Mouse (Mus musculus): ENCODE results near the gene Rps12. TPM values are rescaled to one million over a fixed set of nuclear protein-coding genes. Genes with fewer than 3 reads are reported as not detected.
"Not testable (repeated sequence)": the region's sequence is repeated elsewhere in the genome, so short reads cannot be mapped to it uniquely, and the experiment has no call there.

Gene Rps12
- 100 to 1,000 TPM; 618 to 653 TPM for total RNA-seq (2021)
- long read RNA-seq, experiment 1, transcript Rps12-203 (6 exons, 584 nt) = major isoform, 59 of 73 reads
- long read RNA-seq, experiment 1, partial matches to known transcripts = 2 of 73 reads
- long read RNA-seq, experiment 1, other reads (novel, unspliced or antisense) = 4 of 73 reads
- long read RNA-seq, experiment 2, transcript Rps12-207 (2 exons, 488 nt) = minor isoform, 5 of 113 reads
- long read RNA-seq, experiment 2, transcript Rps12-203 (6 exons, 584 nt) = major isoform, 104 of 113 reads
- long read RNA-seq, experiment 2, partial matches to known transcripts = 1 of 113 reads
- long read RNA-seq, experiment 2, other reads (novel, unspliced or antisense) = 1 of 113 reads

DNA sequence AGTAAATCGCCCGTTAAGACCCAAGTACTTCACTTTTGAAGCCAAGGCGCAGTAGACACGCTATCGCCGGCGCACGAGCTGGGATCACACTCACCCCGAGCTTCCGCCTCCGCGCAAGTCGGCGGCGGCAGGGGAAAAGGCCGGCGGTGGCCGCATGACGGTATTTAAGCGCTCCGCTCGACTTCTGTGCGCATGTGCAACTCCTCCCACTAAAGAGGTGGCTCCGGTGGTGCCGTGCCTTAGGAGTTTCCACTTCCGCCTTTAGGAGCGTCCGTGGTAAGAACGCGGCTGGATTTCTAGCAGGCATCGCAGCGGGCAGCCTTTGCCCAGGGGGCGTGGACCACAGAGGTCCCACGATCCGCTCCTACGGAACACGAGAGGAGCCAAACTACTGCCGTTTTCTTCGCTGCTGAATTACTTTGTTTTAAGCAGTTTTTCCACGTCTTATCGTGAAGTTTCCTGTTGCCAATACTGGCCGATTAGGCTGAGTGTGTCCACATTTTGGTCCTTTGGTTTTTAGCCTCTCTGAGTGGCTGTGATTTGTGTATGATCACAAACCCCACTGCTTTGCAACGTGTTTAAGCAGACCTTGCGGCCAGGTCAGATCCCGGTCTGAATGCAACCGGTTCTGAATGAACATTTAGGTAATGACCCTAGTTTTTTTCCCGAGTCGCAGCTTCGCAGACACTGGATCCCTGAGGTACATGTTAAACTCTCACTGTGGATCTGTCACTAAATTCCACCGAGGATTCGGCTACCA is at the start of gene Rps12:
Gene Rps12 (minus strand): TSS at position 214 of the 760 bp plus-strand sequence.
- peak; percentile 94 to 99 for DNase-seq (ENCODE audit: low spot score in 2 of 2)

DNA sequence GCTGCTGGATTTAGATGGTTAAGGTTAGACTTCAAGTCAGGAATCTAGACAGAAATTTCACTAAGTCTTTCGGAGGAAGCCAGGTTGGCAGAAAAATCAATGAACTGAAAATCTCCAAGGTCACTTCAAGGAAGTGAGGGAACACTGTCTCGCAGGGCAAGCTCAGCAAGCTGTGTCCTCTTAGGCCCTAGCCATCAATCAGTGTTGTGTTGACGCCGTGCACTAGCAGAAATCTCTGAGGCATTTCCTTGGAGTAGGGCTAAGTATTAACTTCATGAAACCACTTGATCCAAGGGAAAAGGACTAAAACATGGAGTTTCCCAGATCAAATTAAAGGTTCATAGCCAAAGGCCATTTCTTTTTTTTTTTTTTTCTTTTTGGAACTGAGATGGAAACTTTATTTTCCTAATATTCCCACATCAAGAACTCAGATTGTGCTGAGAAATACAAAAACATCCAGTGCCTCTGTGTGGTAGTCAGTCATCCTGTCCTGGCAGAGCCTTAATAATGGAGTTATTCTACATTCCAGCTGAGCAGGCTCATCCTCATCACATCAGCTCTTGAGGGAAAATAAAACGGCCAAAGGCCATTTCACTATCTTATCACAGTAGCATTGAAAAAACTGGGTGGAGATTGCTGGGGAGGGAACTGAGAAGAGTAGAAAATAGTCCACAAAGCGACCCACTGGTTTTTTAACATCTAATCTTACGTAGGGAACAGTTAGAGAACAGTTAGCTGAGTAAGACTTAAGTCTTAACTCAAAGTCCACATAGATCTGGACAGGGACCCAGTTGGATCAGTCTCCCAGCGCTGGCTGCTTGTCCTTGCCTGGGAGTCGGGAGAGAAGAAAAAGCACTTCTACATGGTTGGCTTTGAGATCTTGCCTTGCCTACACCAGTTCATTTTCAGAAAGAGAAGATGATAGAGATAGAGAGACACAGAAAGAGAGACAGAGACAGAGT is 49.2 kb upstream of the Rps12 start:
- DNase-seq (ENCODE audit: low spot score in 2 of 2) = no peak

DNA sequence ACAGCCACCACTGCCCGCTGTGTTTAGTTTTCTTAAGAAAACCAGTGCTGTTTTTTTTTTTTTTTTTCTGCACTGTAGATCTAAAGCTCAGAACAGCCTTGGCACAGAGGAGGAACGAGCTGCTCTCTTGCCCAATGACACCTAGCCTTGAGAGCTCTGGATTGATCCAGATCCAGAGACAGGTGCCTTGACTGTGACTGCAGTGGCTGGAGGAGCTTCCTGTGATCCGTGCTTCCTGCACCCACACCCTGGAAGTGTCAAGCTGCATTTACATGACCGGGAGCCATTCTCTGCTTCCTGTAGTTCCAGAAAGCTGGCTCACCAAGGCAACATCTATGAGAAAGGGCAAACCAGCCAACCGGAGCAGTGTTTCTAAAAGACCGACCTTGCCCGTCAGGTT is 39.4 kb upstream of the Rps12 start:
- DNase-seq (ENCODE audit: low spot score in 2 of 2) = no peak

DNA sequence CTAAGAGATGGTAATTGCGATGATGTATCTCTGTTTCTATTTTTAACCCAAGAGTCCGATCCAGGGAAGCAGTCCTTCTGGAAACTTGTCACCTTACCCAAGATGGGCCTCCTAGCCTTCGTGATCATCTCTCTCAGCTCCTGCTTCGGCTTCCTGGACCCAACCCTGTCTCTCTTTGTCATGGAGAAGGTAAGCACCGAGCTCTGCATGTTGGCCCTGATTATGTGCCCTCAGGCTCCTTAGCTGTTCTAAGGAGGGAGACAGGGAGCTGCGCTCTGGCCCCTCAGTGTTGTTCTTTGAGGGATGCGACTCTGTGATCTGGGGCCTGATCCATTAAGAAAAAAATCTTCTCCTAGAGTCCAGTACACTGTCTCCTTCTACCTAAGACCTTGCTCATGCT is 29.2 kb upstream of the Rps12 start:
- no peak for DNase-seq (ENCODE audit: low spot score in 2 of 2)

- DNase-seq (ENCODE audit: low spot score in 2 of 2) = peak; percentile 50 to 53
Observed at GRCm38 (mm10) chr10:23815168-23815567, 28.1 kb upstream of the Rps12 start.

DNA sequence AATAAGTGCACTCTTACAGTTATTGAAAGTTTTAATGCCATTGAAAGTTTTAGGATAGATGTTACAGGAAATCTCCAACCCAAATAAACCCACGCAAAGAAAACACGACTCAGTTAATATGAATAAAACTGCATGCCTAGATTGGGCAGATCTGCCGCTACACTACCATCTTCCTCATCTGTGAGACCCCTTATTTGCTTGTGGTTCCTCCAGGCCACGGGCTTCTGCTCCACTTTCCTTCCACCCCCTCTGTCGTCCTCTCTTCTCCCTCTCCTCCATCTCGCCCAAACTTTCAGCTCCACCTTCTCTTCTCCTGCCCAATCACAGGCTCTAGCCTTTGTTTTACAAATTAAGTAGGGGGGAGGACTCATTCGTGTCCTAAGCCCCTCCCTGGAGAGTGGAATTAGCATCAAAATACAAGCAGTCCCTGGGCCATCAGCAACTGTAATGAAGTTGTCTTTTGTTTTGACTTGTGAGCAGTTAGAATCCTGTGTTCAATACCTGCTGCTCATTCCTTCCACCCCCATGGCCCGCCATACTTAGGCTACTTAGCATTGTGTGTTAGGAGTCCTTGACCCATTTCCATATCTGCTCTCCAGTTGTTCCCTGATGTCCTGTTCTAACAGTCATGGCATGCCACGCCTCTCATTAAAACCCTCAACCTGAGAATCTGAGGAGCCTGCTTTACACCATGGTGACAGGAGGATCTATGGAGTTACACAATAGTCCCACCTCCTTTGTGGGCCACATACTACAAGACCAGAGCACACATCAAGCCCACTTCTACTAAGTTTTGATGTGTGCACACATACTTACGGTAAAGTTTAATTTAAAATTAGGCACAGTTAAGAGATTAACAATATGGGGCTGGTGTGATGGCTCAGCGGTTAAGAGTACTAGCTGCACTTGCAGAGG is 26.0 kb upstream of the Rps12 start:
- no peak for DNase-seq (ENCODE audit: low spot score in 2 of 2)

DNA sequence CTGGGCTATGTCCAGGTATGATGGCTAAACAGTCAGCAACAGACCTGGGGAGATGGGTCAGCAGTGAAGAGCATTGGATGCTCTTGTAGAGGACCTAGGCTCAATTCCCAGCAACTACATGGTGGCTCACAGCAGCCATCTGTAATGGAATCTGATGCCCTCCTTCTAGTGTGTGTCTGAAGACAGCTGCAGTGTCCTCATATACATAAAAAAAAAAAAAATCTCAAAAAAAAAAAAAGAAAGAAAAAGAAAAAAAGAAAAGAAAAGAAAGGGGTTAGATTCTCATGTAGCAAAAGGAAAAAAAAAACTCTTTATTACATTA is 25.3 kb upstream of the Rps12 start:
- DNase-seq (ENCODE audit: low spot score in 2 of 2) = no peak

- DNase-seq (ENCODE audit: low spot score in 2 of 2) = peak; percentile 18 to 42
Observed at GRCm38 (mm10) chr10:23811635-23812437, 24.8 kb upstream of the Rps12 start.

DNA sequence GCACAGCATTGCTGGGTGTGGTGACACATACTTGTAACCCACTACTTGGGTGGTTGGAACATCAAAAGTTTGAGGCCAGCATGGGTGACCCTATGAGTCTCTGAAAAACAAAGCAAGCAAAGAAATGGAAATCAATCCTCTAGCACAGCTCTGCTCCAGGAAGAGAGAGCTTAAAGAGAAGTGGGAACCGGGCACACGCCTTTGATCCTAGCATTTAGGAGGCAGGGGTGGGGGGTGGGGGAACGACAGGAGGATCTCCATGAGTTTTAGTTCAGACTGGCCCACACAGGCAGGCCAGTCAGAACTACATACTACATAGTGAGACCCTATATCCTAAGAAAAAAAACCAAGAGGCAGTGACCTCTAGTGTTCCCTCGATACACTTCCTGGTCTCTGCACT is 19.1 kb upstream of the Rps12 start:
- no peak for DNase-seq (ENCODE audit: low spot score in 2 of 2)

- DNase-seq (ENCODE audit: low spot score in 2 of 2) = no peak
Observed at GRCm38 (mm10) chr10:23804665-23805064, 17.6 kb upstream of the Rps12 start.

- no peak for DNase-seq (ENCODE audit: low spot score in 2 of 2)
Observed at GRCm38 (mm10) chr10:23802911-23803310, 15.8 kb upstream of the Rps12 start.

DNA sequence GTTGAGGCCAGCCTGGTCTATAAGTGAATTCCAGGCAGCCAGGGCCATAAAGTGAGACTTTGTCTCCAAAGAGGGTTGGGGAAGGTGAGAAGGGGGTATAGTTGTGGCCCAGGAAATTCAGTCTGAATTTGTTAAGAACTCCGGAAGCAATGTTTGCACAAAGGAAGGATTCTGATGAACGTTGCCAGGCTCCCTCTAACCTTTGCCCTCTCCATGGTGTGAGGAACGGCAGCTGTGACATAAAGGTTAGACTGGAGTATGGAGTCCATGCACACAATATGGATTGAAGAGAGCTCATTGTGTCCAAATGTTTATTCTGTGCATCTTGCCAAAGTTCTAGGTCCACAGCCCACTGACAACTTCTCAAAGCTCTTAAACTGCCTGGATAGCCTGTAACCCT is 12.9 kb upstream of the Rps12 start:
- DNase-seq (ENCODE audit: low spot score in 2 of 2) = no peak

DNA sequence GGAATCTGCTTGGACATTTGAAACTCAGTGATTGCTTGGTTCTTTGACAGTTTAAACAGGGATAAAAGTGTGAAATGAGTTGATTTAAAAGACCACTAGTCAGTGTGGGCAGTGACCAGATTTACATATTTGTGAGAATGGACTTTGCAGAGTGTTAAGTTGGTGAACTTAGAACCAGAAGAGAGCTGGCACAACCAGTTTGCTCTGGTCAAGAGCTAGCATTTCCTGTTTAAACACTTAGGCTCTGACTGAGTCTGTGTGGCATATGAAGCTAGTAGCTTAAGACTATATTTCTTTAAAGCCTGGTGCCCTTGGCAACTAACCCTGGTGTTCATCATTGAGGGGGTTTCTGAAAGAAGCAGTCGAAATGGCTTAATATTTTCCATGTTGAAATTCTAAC is 11.1 kb upstream of the Rps12 start:
- no peak for DNase-seq (ENCODE audit: low spot score in 2 of 2)

GRCm38 (mm10) chr10:23797606-23798005 is 10.5 kb upstream of the Rps12 start:
- no peak for DNase-seq (ENCODE audit: low spot score in 2 of 2)

DNA sequence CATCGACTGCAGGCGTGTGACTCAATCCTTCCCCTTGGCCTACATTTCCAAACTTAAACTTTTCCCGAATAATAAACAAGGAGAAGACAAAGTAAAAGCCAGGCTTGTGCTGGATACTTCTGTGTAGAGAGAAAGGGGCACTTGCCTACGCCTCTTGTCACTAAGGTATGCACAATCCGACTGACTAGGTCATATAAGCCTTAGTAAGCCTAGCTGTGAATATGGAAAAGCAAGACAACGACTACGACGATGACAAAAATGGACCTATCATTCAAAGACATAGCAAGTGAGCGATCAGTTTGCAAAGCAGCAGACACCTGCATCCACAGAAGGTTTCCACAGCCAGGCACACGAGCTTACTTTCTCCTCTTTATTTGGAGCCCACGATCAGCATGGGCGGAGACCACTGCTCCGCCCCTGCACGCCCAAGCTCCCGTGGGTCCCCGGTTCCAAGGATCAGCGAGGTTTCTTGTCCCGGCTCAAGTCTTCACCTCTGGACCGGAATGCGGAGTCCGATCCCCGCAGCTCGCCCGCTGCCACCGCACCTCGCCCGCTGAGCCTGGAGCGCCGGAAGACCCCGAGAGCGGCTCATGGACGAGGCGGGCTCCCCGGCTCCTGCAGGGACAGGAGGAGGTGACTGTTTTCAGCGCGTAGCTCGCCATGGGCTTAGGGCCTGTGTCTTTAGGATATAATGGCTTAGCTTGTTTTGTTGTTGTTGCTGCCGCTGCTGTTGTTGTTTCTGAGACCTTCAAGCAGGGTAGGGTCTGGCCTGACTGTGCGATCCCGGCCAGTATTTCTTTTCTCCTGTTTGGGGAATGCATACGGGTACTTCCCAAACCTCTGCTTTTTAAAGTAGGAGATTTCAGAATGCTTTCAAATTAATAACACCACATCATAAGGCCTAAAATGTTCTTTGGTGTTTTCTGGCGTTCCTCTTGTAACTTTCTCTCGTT is 9.8 kb upstream of the Rps12 start, which contains the start of gene Slc18b1:
Gene Slc18b1 (plus strand): TSS at position 436 of the 953 bp plus-strand sequence.
- peak; percentile 13 to 22 for DNase-seq (ENCODE audit: low spot score in 2 of 2)

- DNase-seq (ENCODE audit: low spot score in 2 of 2) = no peak
Observed at GRCm38 (mm10) chr10:23795871-23796520, 8.9 kb upstream of the Rps12 start.

- DNase-seq (ENCODE audit: low spot score in 2 of 2) = no peak
Observed at GRCm38 (mm10) chr10:23788056-23788600, 1.1 kb upstream of the Rps12 start.

DNA sequence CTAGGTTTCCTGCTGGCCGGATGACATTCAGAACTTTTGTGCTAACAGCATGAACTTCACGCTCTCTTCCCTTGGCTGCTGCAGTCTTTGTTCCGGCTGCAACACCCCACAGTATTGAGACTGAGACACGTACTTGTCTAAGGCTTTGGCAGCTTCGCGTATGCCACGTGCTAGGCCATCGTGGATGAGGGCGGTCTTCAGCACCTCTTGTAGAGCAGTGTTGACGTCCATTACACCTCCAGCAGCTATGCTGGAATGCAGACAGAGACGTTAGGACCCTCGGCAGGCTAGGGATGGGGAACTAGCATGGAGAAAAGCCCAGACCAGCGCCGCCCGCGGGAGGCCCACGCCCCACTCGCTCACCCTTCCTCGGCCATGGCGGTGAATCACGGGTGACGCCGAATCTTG is 440 bp downstream of the Rps12 start:
- DNase-seq (ENCODE audit: low spot score in 2 of 2) = not testable (repeated sequence)

Measured in adrenal gland, postnatal 4 days (tissue).